Mouse (Mus musculus): ENCODE measurements at regions not wholly inside any gene's neighbourhood (a gene's known extent, or its start where the extent isn't known, plus 50 kb on each side); places are given as distances from the start of the nearest gene placed in this dataset.
A peak's percentile ranks its signal among the peaks of the same experiment; 100 is the strongest.

DNA sequence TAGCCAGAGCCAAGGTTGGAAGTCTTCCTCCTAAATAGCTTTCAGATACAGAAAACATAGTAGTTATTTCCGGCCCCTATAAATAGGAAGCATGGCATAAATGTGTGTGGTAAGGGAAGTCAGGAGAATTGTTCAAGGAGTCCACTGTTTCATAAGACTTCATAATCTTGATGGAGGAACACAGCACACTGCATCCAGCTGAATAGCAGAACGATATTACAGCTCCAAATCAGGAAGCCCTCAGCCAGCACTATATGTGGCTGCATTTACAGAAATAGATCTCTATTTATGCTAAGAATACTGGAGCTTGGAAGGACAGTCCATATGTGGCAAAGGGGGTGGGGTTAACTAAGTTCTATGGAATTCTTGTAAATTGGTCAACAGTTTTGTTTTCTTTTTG lies 371.1 kb downstream of the Elavl2 start:
- DNase-seq: no peak

DNA sequence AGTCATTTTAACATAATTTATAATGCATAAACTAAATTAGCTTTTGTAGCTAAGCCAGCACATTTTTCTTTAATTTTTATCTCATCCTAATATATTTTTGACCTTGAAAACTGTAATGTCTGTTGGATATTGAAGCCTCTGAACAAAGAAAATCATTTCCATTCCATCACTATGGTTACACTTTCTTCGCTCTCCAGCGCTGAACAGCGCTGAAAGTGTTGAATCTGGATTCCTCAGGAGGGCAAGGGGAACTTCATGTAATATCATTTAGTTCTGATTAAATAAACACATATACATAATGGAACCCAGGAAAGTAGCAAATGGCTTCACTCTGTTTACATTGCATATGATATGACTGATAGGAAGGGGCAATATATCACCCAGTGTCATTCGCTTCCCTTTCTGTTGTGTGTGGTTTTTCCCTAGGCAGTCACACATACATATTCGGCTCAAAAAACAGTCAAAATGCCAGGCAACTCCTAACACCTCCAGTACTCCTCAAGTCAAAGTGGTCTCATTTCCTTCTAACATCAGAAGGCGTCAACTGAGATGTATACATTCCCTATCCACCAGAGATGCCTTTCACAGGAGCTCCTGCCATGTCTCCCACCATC lies 372.5 kb downstream of the Elavl2 start:
- DNase-seq: no peak

DNA sequence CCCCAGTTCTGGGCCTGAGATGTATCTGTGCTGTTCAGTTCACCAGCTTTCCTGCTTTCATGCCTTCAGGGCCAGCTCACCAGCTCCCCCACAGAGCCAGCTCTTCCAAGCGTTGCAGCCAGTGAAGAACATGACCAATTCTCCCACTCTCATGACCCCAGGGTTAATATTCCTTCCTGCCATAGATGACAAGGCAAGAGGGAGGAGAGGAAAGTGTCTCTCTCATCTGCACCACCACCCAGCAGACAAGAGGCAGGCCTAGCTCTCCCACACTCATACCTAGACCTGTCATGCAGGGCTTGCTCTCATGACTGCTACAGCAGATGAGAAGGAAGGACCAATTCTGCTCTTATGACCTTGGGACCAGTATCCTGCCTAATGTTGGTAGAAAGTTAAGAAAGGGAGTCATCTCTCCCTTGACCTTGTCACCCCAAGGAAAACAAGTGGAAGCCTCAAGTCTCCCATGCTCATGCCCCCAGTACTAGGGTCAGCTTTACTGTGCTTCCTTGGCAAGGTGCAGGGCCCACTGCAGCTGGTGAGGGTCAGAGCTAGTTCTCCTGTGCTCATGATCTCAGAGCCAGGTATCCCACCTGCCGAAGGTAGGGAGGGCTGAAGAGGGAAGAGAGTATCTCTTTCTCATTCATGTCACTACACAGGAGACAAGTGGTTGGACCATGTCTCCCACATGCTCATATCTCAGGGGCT lies 404.0 kb downstream of the Elavl2 start:
- DNase-seq: no peak

DNA sequence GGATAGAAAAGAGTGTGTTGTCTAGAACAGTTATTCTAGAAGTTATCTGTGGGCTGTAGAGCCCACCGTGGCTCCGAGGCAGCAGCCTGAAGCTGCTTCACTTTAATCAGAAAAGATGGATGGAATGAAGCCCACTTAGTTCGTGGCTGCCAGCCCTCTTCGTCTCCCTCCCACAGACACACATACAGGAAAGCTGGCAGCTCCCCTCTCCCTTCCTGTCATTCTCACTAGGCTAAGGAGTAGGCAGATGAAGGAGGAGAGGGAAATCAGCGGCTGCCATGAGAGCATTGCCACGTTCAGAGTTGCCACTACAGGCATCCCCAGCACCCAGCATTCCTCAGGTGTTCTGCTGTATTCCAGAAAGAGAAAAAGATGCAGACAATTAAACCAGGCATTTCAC lies 435.9 kb downstream of the Elavl2 start:
- no peak for DNase-seq

DNA sequence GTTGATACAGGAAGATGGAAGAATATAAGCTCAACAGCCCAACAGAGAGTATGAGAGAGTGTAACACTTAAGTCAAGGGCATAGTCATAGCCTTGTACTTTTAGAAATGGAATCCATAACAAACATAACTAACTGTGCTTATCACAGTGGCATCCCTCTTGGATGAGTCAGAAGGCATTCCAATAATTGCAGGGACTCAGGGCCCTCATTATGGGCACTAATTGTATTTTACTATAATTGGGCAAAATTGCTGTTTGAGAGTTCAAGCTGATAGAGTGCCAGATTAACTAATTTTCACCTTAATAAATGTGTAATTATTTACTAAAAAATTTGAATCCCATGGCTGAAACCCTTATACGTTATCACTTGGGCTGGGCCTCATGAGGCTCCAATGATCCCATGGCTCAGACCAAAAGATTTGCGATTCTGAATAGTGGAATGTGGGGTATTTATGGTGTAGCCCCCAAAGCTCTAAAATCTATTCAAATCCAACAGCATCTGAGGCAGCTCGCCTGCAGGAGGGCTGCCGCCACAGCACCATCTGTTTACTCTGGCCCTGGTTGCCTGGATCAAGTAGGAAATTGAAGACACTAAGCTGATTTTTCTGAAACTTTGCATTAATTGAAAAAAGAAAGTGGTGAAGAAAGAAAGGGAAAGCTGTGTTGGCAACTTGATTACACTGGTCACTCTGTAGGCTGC lies 456.7 kb downstream of the Elavl2 start:
- no peak for DNase-seq

DNA sequence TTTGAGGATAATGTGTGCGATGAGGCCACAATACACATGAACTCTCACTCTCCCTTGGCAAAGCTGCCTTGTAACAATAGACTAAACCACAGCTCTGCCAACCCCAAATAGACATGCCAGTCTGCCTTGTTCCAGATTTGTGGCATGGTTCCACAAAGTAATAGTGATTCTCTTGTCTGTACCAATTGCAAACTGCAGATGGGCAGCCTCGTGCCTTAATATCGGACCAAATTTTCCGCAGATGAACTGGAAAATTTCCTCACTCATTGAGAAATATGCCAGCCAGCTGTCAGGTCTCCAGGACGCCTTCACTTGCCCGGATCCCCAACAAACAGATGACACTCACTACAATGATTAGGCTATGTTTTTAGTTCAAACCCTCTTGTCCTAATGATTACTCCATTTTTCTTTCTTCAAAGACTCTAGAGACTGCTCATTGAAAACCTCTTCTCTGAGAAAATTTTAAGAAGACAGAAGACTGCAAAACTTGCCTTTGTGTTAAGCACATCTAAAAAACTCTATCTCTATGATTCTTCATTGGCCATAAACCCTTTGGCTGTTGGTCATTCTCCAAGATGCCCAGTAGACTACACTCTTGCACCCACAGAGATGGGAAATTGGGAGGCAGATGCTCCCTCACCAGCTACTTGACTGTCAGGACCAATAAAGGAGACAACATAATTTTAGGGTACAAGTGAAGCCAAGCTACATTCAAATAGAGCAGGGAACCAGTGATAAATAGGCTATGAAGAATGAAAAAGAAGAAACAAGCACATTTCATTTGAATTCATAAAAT lies 483.1 kb downstream of the Elavl2 start:
- DNase-seq: peak; percentile 22

DNA sequence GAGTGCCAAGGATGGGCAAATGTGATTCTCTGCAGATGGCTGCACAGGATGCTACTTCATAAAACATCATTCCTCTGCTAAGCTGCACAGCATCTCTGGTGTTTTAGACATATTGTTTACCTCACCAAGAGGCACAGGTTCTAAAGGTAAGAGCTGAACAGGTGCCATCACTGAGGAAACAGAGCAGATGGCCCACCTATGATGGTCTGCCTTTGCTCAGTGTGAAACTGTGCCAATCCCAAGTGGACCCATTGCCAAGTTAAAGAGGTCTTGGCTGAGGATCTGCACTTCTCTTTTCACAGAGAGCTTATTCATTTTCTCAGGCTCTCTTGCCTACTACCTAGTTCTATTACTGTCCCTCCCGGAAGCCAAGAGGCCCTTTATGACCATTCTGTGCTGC lies 494.3 kb downstream of the Elavl2 start:
- DNase-seq: peak; percentile 65

DNA sequence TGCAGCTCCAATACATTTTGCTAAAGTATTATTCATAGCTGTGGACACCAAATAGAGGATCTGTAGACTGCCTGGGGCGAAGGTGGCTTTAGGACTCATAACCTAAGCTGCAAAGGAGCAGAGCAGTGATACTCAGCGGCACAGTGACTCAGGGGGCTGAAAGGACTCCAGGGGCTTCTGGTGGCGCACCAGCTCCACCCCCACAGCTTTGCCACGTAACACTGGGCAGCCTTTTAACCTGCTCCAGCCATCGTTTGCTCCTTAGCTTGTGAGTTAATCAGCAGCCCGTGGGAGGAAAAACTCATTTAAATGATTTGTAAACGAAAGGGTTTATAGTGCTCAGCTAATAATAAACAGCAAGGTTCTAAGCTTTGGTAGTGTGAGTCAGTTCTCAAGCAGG lies 532.4 kb downstream of the Elavl2 start:
- DNase-seq: no peak

DNA sequence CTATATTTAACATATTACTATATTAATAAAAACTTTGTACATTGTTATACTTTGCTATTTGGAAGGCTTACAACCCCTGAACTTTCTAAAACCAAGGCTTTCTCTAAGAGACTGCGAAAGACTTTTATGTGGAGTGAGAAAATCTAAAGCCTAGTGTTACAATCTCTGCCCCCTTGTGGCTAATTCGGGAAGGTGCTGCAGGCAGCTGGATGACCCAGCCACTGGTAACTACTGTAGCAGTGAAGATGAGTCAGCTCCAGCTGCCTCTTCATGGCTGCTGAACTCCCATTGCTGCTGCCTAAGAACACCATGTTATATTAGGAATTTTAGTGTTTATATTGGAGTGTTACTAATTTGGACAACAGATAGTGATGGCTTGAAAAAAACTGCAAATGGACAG lies 539.7 kb downstream of the Elavl2 start:
- no peak for DNase-seq

DNA sequence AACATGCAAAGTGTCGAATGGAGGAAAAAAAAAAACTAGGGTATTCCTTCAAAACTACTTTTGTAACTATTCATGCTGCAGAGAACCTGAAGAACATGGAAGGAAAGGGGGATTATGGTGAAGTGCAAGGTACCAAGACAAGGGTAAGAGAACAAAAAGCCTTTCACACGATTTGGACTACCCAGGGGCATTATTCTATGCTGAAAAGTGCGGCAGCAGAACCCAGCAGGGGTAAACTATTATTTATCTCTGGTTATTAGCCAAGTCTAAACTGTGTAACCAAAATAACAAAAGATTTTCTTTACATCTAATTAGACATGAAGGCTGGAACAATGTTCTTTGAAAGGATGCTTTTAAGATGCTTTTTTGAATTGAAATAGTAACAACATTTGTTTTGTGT lies 560.8 kb downstream of the Elavl2 start:
- DNase-seq: no peak

DNA sequence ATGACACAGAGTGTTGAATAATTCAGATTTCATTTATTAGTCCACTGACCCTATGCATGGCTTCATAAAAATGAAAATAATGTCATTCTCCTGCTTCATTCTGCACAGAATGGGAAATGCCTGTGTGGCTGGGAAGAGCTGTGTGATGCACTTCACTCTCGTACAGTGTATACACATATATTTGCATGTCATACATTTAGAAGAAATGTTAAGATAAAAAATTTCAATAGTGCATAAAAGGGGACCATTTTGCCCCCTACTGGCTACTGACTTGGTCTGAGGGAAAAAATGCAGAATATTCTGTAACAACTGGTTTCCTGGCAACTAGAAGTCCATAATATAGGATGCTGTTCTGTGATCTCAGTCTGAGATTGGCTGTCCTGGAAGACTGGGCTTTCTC lies 580.5 kb downstream of the Zfp352 start:
- no peak for DNase-seq

DNA sequence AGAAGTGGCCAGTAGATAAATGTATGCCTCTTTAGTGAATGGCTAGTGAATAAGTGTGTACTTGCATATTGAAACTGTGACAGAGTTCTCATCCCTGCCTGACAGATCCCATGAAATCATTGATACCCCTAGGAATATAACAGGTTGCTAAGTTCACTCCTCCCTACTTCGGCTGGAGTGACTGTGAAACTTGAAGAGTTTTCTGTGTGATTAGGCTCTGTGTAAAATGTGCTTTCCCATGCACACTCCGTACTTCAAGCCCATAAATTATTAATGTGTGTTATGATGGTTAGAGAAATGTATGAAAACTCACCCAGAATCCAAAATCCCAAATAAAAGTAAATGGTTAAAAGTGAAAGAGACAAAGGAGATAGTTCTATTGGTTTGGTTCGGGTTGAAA lies 580.0 kb downstream of the Zfp352 start:
- DNase-seq: no peak

DNA sequence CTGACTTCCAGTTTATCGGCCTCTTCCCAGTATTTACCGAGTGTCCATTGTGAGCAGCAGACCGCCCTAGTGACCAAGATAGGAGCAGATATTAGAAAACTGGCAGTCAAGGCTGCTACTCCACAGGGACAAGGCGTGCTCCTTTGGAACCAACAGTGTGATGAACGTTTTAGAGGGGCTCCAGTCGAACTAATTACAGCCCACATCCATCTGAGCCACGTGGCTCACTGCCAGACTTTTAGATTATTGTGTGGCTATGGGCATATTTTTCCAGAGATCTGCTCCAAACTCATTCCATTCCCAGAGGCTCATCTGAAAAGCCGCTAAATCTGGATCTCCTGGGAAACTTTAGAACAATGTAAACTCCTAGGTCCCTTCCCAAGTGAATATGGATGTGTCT lies 578.9 kb downstream of the Zfp352 start:
- DNase-seq: no peak

Data from cerebellum, adult 11 months (tissue).